Mouse (Mus musculus): ENCODE measurements at regions not wholly inside any gene's neighbourhood (a gene's known extent, or its start where the extent isn't known, plus 50 kb on each side); places are given as distances from the start of the nearest gene placed in this dataset.
A peak's percentile ranks its signal among the peaks of the same experiment; 100 is the strongest.

DNA sequence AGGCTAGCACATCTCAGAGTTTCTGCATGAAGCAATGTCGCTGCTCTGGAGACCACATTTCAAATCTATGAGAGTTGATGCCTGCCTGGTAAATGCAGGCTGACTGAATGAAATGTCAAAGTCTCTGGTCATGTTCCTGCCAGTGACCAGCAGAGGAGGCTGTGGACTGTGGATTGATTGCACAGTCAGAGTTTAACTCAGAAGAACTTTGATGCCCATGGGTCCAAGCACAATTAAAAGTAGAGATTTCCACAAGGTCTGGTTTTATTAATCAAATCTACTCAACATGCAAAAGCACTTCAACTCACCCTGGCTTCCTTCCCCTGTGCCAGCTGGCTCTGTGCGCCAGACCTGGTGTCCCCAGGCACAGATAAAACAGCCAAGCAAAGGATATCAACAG, 81.3 kb downstream of the Hsd17b3 start:
- no peak for DNase-seq

DNA sequence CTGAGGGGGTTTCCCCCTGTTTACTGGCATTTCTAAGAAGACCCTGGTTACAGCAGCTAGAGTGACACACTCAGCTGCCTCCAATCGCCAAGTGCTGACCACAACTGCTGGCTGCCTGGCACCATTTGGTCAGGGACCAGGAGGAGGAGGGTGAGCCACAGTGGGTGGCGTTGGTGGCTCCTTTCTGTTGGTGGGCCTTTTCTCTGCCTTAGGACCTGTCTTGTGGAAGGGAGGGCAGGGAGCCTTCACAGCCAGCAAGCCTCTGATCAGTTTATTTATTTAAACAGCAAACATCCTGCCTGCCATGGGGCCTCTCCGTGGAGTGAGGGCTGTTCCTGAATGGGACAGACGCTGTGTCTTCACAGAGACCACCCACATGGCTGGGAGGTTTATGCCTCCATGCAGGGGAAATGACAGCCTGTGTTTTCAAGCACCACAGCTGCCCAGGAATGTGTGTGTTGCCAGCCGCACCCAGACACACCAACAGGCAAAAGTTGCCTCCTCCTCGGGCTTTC, 86.0 kb downstream of the Hsd17b3 start:
- DNase-seq = peak; percentile 19

GRCm38 (mm10) chr13:64000303-64000702, 88.7 kb downstream of the Hsd17b3 start:
- no peak for DNase-seq

DNA sequence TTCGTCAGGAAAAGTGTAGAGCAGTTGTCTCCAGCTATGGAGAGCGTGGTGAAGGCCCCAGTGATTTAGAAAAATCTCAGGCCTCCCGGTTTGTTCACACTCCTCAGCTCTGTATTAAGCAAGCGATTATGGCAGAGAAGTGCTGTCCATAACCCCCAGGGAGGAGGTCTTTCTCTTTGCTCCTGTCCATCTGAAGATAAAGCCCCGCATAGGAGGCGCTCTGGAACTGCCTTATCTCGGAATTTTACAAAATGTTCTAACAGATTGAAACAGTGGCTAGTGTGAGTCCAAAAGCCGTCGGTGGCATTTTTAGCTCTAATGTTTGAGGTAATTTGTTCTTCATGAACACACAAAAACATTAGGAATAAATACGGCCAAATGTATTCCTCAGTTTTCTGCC, 90.4 kb downstream of the Hsd17b3 start:
- no peak for DNase-seq

GRCm38 (mm10) chr13:63993857-63994477, 95.1 kb downstream of the Hsd17b3 start:
- no peak for DNase-seq

DNA sequence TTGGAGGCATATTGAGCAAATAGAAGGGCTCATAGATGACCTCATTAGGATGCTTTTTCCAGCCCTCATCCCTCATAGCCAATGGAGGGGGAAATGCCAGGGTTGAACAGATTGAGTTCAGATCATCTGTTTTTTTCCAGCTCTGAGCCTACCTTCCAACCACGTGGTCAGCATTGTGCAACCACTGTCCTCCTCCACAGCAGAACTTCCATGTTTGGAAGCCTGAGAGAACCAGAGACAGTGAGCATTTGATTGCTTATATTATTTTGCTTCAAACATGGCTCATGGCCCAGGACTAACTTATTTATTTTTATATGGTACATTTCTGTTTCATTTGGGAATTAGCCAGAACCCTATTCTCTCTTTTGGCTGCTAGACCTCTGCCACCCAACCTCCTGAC, 96.0 kb downstream of the Hsd17b3 start:
- no peak for DNase-seq

- DNase-seq = no peak
Measured at GRCm38 (mm10) chr13:63990480-63990958, 98.5 kb downstream of the Hsd17b3 start.

GRCm38 (mm10) chr13:63989769-63990168, 99.3 kb downstream of the Hsd17b3 start:
- no peak for DNase-seq

DNA sequence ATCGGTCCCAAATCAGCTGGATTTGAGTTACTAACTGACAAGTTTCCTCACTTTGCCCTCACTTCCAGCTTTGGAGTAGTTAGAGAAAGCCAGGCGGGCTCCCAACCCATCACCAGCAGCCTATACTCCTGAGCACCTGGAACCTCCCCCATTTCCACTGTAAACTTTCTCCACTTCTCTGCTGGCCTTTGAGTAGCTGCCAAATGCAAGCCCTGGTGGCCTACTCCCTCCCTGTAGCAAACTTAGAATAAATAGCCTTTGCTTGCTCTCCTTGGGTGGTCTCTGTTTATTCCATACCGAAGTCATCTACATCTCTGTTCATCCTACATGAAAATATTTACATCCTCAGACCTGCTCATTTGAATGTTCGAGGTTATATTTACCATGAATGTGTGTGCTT, 100.8 kb downstream of the Hsd17b3 start:
- no peak for DNase-seq

DNA sequence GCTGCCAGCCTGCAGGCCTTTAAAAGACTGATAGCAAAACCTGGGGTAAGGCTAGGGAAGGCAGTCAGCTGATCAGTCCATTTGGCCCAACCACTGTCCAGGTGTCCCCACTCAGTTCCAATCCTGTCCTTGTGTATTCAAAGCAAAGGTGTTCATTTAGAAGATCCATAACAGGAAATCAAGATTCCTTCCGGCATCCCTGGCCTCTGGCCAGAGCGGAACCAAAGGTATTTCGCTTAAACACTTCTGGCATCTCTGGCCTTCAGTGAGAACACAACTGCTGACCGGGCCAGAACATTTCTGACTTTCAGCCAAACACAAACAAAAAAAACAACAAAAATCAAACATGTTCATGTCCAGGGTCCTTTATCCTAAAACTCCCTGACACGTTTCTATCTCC, 102.3 kb downstream of the Hsd17b3 start:
- no peak for DNase-seq

GRCm38 (mm10) chr13:63985590-63985989, 103.4 kb downstream of the Hsd17b3 start:
- no peak for DNase-seq

DNA sequence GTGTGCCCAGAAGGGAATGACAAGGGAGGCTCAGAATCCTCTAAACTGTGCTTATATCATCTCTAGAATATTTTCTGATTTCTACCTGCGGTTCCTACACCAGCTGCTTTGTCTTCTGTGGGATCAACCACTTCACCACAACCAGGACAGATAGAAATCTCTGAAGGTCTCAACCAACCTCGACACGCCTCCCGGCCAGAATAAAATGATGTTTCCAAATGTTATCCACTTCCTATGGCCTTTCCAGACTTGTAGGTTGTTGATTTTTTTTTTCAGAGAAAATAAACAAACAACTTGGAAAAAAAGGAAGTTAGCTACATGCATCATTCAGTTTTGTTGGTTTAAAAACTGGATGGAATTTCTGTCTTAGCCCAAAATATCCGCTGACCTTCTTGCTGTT, 103.9 kb downstream of the Hsd17b3 start:
- no peak for DNase-seq

GRCm38 (mm10) chr13:63980012-63980691, 108.9 kb downstream of the Hsd17b3 start:
- peak; percentile 5 for DNase-seq

DNA sequence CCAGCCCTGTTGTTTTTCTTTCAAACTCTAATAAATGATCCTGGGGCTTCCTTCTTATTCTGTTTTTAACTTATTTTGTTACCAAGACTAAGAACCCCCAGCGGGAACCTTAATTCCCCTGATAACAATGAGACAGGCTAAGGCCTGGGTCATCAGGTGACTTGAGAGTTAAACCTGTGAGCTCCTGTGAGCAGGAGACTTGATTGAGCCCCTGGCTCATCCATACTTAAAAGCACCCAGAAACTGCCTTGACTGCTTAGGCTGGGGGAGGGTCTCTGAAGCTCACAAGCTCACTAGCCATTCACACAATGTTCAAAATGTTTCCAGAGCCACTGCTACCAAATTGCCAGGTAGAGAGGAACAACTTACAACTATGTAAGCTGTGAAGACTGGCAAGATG, 109.4 kb downstream of the Hsd17b3 start:
- DNase-seq = no peak

- no peak for DNase-seq
Measured at GRCm38 (mm10) chr13:63969907-63970306, 119.1 kb downstream of the Hsd17b3 start.

DNA sequence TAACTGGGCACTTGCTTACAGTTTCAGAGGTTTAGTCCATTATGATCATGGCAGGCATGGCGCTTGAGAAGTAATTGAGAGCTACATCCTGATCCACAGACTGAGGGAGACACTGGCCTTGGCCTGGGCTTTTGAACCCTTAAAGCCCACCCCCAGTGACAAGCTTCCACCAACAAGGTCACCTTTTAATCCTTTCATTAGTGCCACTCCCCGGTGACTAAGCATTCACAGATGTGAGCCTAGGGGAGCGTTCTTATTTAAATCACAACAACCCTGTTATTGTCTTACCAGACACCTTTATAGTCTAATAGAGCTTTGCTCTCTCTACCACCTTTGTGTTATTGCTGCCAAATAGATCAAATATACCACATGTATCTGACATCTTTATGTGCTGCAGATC, 120.4 kb downstream of the Hsd17b3 start:
- no peak for DNase-seq

DNA sequence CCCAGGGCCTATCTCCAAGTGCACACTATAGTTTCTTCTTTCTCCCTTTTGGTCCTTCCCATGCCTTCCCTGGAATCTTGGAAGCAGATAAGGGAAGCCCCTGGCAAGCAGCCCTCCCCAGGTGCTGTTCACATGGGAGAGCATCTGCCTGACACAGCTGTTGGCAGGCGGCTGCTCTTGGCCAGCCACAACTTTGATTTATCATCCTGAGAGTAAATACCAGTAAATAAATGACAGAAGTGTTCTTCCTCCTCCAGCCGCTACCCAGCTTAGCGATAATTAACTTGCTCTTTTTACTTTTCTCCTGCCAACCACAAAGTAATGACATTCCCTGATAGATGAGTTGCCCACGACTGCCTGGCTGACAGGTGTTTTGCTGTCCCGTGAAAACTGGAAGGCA, 131.9 kb downstream of the Hsd17b3 start:
- peak; percentile 9 for DNase-seq

GRCm38 (mm10) chr13:63954305-63954704, 134.7 kb downstream of the Hsd17b3 start:
- DNase-seq = no peak

DNA sequence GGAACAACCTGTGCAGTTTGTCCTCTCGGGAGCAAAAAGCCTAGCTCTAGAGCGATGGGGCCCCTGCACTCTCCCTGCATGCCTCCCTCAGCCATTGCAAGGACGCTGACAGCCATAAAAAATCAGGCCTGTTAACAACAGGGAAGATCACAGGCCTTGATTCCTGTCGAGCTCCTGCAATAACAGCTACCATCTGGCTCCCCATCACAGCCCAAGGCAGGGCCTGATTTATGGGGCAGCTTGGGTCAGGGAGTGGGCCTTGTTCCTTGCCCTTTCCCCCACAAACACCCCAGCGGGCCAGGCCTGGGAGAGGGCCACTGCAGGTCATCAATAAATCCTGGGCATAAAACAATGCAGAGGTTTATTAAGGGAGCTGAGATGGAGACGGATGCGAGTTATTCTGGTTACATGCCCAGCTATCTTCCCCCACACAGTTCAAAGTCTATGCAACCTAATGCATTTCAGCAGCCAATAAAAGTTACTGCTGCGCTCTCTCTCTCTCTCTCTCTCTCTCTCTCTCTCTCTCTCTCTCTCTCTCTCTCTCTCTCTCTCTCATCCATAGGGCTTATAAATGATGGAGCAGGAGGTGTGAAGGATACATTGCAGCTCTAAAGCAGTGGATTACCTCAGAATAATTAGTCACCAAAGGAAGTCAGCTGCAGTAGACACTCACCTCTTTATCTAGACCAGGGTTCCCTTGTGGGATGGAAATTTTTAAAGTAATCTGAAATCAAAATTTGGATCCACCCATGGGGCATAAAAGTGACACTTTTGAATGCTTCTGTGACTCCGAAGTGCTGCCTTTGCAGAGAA, 136.9 kb downstream of the Hsd17b3 start:
- DNase-seq = no peak

DNA sequence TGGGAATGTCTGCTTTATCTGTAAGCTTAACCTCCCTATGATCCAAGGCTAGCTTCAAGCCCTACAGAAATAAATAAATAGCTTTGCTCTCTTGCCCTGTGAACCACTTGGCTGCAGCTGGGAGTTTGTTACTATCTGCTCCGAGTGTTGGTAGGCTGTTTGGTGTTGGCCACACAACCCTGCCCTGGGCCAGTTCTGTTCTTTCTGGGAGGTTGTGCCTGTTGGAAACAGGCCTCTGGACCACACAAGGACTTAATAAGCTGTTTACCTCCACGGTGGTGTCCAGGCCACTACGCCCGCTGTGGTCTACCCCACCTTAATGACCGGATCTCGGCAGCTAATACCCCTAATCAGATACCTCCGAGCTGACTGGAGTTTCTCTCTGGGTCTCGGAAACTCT, 136.1 kb downstream of the Ercc6l2 start:
- DNase-seq = no peak
